Mouse (Mus musculus) stomach, postnatal 0 days (tissue): ENCODE results near the gene Med28.

Experiments
- CTCF ChIP-seq: IDR thresholded peaks from 2 replicates; pipeline ENCODE4 v1.5.1; 2016; ENCODE audit warnings: antibody characterized with exemption, low read depth, mild to moderate bottlenecking, moderate library complexity
- EP300 ChIP-seq: optimal IDR thresholded peaks from 2 replicates; pipeline ENCODE3; 2016; ENCODE audit warnings: antibody characterized with exemption

- no peak for TF ChIP-seq CTCF
- no peak for TF ChIP-seq EP300
These were observed 9.7 kb downstream of the Med28 start for GRCm38 (mm10) chr5:45529696-45530095.
